Mouse (Mus musculus): ENCODE data around the gene Zmiz1.
A peak's percentile ranks its signal among the peaks of the same experiment; 100 is the strongest.

The Zmiz1 gene

DNA sequence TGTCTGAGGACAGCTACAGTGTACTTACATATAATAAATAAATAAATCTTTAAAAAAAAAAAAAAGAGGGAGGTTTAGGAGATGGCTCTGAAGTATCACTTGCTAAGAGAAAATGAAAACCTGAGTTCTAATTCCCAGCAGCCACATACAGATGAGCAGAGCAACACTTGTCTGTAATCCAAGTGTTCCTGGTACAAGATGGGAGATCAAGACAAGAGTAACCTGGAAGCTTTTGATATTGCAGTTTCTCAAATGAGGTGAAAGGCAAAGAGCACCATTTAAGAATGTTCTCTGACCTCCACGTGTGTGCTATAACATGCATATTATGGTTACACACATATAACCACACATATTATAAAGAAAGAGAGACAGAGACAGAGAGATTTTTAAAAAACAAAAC is 132.4 kb downstream of the Zmiz1 start:
- no peak for DNase-seq (ENCODE audit: low read depth)

- DNase-seq (ENCODE audit: low read depth): no peak
Measured at GRCm38 (mm10) chr14:25592522-25592921, 133.5 kb downstream of the Zmiz1 start.

- DNase-seq (ENCODE audit: low read depth): no peak
Measured at GRCm38 (mm10) chr14:25593876-25594275, 134.9 kb downstream of the Zmiz1 start.

GRCm38 (mm10) chr14:25594611-25595010 is 135.6 kb downstream of the Zmiz1 start:
- DNase-seq (ENCODE audit: low read depth): no peak

- DNase-seq (ENCODE audit: low read depth): no peak
Measured at GRCm38 (mm10) chr14:25598960-25599359, 140.0 kb downstream of the Zmiz1 start.

GRCm38 (mm10) chr14:25599934-25600333 is 140.9 kb downstream of the Zmiz1 start:
- DNase-seq (ENCODE audit: low read depth): peak; percentile 25

- no peak for DNase-seq (ENCODE audit: low read depth)
Measured at GRCm38 (mm10) chr14:25600358-25600757, 141.4 kb downstream of the Zmiz1 start.

DNA sequence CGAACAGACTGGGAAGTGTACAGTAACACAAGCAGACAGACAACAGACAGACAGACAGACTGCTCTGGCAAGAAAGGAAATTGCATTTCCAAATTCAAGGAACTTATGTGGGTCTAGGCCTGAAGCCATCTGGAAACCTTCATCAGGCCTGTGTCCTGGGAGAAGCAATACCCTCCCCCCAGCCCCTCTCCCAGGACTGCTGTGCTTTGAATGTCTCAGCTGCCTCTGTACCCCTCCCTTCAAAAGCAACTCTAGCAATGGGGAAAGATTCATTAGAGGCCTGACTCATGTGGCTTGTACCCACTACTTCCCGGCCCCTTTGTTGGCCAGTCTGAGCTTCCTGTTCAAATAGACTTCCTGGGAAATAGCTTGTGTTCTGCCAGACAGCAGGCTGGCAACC is 142.0 kb downstream of the Zmiz1 start:
- DNase-seq (ENCODE audit: low read depth): no peak

GRCm38 (mm10) chr14:25602018-25602417 is 143.0 kb downstream of the Zmiz1 start:
- DNase-seq (ENCODE audit: low read depth): no peak

DNA sequence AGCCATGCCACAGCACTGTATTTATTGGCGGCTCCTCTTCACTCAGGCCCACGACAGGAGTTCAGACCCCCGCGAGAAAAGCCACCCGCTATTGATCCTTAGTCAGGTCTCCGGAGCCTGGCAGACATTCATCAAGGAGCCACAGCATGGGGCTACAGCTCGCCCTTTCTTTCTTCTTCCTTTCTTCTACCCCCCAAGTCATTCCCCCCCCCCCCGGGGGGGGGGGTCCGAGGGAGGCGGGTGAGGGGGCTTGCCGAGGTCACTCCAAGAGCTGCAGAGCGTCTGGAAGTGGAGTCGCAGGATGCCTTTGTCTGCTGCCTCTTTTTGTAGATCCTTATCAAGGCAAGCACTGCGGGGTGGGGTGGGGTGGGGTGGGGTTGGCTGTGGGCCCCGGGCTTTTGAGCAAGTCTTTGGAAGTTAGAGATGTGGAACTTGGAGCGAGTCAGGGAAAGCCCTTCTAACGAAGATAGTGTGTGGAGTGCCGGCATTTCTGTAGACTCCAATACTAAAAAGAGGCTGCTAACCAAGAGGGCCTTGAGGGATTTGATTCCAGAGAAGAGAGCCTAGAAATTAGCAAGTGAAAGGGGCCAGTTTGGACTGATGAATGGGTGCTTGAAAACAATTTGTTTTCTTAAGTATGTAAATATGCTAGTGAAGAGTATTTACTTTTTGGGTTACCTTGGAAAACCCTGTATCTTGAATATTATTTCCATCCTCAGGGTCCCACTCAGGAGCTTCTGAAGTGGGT is 145.6 kb downstream of the Zmiz1 start:
- DNase-seq (ENCODE audit: low read depth): no peak

DNA sequence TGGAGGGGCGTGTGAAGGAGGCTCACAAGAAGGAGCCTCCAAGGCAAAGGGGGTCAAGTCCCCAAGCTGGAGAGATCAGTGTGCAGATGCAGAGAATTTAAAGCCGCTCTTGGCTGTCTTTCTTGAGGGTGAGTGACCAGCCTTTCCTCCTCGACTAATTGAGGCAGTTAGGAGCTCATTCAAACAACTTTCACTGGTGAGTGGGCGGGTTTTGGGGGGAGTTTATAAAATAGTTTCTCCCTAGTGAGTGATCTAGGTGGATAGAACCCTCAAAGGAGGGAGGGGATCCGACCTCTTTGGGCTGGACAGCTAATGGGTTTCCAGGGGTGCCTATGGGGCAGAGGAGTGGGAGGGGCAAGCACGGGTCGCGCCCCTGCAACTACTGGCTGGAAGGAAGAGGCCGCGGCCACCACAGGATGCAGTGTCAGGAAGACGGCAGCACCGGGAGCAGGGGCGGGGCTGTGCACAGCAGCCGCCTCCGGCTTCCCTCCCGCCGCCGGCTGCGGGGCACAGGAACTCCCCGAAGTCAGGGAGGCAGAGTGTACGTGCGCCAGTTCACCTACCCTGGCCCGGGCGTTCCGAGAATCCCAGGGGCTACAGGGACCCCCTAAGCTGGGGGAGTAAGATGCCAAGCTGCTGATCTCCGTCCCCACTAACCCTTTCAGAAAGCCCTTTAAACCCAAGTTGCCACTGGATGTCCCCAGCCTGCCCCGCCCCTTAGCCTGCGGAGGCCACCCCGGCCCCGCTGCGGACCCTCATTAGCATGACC is 147.6 kb downstream of the Zmiz1 start:
- peak; percentile 19 for DNase-seq (ENCODE audit: low read depth)

DNA sequence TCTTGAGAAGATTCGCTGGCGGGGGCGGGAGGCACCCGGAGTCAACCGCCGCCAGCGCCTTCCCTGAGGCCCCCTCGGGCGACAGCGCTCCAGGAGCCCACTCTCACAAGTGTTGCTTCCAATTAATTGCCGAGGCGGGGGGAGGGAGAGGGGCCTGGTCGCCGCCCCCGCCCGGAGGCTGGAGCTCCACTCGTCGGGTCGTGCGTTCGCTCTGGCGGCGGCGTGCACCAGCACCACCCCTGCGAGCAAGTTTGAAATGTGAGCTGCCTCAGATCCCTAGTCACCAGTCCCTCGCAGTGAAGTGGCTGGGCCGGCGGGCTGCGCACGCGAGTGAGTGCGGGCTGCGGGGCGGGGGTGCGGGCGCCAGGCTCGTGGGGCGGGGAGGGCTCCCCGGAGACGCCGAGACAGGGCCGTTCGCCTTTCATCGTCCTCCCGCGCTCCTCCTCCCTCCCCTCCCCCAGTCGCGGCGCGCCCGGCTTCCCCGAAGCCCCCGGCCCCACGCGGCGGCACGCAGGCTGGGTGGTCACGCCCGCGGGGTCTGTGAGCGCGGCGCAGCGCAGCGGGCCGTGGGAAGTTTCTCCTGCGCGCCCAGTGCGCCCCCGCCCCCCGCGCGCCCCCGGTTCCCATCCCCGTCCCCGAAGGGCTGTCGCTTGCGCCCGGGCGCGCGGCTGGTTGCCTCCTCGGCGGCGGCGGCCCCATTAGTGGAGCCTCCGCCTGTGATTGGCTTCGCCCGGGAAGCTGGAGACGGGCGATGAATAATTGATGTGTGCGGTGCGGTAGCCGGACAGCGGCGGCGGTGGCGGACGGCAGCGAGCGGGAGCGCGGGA is 148.4 kb downstream of the Zmiz1 start:
- peak; percentile 16 for DNase-seq (ENCODE audit: low read depth)

- DNase-seq (ENCODE audit: low read depth): no peak
Measured at GRCm38 (mm10) chr14:25607968-25608491, 149.0 kb downstream of the Zmiz1 start.

DNA sequence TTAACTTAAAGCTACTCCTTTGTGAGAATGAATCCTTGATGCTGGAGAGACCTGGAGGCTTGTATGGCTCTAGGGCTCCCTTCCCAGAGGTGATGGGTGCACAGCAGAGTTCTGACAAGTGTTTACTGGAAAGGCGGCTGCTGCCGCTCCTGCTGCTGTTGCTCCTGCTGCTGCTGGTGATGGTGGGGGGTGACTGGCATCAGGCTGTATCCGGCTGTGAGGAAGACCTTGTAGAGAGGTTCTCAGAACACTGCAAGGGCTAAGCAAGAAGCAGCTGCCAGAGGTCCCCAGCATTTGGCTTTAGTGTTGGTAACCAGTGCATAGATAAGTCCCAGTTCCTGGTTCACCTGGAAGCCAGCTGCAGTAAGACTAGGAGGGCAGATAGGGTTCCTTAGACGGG is 149.6 kb downstream of the Zmiz1 start:
- no peak for DNase-seq (ENCODE audit: low read depth)

- no peak for DNase-seq (ENCODE audit: low read depth)
Measured at GRCm38 (mm10) chr14:25609355-25609754, 150.4 kb downstream of the Zmiz1 start.

DNA sequence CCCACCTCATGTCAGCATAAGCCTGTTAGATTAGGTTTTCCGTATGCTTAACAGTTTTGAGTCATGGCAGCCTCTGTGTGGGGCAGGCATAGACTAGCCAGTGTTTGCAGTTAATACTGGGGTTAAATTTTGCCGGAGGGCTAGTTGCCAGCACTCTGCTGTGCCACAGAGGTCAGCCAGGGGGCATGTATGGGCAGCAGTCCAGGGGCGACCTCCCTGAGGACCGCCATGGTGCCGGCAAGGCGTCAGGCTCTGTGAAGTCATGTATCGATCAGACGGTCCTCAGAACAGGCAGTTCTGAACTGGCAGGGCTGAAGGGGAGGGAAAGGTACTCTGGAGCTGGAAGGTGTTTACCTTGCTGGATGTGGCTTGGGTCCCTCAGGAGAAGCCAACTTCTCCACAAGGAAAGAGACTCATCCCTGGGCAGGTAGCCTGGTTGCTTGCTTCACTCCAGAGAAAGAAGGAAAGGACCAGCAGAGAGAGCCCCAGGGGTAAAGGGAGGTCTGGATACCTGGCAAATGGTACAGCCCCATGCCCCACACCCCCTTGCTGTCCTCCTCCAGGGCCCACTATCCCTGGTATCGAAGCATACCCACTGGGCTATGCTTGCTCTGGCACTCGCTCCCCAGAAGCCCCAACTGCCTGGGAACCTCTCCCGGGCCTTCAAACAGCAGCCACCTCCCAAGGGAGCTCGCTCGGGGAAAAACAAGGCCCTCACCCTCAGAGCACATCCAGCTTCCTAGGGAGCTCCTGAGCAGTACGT is 151.6 kb downstream of the Zmiz1 start:
- DNase-seq (ENCODE audit: low read depth): no peak

DNA sequence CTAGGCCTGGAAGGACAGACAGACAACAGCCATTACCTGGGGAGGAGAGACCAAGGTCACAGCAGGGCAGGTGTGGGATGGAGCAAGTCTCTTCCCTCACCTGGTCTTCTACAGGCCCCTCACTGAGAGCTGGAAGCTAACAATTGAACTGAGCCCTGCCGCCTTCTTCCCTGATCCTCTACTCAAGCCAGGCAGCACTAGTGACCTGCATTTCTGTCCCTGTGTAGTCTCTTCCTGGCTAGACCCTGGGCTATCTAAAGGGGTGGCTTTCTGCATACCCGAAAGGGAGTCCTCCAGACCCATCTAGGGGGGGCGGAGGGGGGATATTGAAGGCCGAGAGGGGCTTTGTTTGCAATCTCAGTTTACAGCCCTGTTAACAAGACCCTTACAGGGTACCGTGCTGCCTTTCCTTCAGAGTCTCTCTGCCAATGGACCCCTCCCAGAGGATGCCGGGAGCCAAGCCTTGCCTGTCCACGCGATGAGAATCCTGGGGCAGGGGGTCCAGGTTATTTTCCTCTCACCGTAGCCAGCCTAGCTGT is 152.2 kb downstream of the Zmiz1 start:
- DNase-seq (ENCODE audit: low read depth): no peak

- DNase-seq (ENCODE audit: low read depth): no peak
Measured at GRCm38 (mm10) chr14:25611815-25612698, 153.1 kb downstream of the Zmiz1 start.

DNA sequence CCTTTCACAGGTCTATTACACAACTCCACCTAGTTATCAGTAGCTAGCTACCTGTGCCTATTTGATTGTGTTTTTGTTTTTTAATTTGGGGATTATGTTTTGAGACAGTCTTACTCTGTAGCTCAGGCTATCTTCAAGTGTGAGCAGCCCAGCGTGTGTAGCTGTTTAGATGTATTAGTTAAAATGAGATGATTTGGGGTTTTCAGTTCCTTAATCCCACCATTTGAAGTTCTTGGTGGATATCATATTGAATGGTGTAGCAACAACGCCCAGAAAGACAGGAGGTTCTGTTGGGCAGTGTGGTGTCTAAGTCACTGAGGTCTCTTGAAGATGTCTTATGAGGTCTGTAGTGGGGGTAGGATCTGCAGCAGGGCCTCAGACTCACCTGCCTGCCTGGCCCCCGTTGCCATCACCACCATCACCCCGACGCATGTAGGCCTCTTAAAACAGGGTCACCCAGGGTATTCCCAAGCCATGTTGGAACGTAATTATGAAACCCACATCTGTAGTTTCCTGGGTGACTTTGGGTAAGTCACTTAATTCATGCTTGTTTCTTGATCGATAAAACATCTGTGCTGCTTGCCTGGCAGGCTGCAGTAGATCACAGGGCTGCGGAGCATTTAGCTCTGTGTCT is 155.1 kb downstream of the Zmiz1 start:
- no peak for DNase-seq (ENCODE audit: low read depth)

DNA sequence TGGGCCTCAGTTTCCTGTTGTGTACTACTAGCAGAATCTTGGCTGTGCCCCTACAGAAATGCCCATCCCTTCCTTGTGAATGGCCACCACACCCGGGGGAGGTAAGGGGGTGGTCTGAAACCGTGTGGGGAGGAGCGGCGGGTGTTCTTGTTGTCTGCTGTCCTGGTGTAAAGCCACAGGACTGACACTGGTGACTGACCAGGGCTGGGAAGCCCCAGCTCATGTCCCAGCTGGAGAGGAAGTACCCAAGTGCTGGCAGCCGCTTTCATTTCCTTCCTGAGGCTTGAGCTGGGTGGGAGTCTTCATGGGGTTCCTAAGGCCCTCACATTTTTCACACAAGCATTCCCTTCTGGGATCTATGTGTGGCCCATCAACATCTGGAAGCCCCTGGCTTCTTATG is 155.7 kb downstream of the Zmiz1 start:
- DNase-seq (ENCODE audit: low read depth): no peak

All from NIH3T3 (cell line).